Mouse (Mus musculus) neural tube, embryonic 10.5 days (tissue): ENCODE results near the gene Ggta1.
A peak's percentile ranks its signal among the peaks of the same experiment; 100 is the strongest.
"Not testable (repeated sequence)": the region's sequence is repeated elsewhere in the genome, so short reads cannot be mapped to it uniquely, and the experiment has no call there.

Experiments used
- DNase-seq: peaks from one replicate; pipeline ENCODE4 v3.0.0-alpha.2; 2017; ENCODE audit warnings: low spot score; ENCODE audit errors: extremely low spot score

Gene Ggta1

DNA sequence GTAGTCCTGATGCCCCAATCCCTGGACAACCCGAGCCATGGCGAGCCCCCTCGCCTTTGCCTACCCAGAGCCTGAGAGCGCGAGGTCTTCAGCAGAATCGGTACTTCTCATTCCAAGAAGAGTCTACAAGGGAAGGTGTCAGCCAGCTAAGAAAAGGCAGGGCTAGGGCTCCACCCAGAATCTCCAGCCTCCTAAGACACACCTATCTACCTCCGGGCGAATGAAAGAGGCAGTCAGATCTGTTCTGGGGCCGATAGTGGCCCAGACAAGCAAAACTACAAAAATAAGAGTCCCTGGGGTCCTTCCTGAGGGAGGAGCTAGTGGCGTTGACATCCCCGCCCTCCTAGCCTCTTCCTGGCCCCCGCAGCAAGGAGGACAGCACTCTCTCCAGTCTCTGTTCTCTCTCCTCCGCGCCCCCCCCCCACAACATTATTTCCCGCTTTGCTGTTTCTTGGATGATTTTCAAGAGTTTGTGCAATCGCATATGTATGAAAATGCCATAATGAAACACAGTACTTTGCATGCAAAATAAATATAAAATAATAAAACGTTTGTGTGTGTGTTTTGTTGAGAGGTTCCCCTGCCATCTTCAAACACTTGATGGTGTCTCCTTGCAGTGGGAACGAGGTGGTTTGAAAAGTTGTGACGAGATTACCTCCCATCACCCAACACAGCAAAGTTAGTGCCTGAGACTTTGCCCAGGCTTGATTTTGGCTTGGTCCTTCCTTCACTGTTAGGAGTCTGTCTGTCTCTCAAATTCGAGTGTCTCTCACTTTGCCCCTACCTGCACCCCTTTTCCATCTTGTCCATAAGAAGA, 1.7 kb downstream of the Ggta1 start:
- DNase-seq: peak; percentile 47

DNA sequence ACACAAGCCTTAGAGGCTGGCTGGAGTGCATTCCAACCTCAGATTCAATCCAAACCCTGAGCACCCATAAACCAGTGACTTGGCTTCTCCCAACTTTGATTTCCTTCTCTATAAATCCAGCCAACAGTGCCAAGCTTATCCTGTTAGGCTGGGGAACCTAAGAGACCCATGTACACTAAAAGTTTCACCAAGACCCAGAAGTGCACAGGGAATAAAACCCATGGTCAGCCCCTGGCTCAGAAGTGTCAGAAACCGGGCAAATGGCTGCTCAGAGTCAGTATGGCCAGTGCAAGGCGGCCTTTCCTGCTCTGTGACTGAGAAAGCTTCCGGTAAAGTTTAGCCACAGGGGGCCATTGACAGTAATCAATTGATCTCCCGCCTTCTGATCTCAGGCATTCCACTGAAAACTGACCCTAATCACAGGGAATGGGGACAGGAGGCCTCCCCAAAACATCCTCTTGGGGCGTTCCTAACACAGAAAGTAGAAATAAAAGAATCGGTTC, 2.6 kb downstream of the Ggta1 start:
- no peak for DNase-seq

DNA sequence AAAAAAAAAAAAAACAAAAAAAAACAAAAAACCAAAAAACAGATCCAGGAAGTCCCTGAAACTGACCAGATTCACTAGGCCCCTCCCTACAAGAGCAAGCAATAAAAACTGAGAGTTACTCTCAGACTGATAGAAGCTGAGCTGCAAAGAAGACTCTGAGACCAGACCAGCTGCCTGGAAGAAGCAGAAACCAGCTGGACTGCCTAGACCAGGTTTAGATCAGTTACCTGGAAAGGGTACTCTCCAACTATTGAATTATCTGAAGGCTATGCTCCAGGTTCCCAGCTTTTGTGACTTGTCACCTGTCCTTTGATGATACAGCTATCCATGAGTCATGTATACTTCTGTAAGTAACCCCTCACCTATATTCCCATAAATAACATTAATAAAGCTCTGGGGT, 3.7 kb downstream of the Ggta1 start:
- no peak for DNase-seq

DNA sequence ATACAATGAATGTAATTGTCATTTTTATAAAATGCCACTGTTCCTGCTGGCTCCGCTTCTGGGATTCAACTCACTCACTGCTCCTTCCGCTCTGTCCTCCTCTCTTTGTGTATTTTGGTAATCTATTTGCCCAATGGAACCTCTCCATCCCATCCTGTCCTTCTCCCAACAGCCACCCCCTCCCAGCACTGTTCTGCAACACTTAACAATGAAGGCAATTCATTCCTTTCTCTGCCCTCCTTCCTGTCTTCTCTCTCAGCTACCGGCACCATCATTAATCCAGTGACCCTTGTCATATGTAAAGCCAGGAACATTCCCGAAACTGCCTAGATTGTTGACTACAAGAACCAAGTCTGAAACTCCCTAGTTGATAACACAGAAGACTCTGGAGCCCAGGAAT, 4.6 kb downstream of the Ggta1 start:
- no peak for DNase-seq

DNA sequence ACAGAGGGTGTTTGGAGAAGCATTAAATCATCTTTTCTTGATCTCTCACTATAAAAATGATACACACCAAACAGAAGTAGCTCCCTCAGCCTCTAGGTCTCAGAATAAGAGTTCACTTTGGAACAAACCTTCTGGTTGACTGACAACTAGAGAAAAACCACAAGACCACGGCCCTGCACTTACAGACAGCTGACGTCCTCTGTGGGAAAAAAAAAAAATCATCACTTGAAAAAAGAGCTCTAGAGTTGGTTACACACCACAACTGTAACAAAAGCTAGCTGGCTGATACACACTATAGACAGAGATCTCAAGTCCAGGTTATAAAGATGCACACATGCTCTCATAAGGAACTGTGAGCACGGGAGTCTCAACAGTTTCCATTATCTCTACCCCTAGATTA, 9.3 kb downstream of the Ggta1 start:
- DNase-seq: no peak

DNA sequence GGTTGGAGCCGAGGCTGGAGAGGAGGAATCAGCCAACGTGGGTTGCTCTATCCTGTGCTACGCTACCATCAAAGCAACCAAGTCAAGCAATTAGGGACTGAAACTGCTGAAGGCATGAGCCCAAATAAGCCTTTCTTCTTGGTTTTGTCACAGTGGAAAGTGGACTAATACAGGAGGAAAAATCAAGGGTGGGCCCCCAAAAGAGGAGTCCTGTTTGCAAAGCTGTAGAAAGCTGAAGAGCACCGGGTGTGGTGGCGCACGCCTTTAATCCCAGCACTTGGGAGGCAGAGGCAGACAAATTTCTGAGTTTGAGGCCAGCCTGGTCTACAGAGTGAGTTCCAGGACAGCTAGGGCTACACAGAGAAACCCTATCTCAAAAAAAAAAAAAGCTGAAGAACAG, 10.3 kb downstream of the Ggta1 start:
- not testable (repeated sequence) for DNase-seq

DNA sequence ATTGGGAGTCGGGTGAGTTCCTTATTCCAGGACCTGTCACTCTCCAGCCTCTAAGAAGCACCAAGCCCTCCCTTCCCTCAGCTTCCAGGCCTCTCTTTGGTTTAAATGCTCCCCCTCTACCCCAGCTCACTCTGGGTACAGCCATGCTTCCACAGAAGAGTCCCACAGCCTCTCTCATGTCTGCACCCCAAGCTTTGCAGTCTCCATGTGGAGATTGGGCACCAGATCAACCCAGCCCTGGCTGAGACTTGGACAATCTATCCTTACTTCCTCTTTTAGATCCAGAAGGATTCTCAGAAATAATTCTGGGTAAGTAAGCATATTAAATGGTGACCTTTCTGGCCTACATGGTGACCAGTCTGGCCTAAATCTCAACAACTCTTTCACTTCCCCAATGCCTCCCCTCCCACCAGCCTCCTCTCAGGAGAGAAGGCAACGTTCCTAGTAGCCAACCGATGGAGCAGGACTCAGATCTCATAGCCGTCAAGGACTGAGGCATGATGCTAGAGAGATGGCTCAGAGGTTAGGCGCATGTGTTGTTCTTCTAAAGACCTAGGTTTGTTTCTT, 11.5 kb downstream of the Ggta1 start:
- DNase-seq: no peak

DNA sequence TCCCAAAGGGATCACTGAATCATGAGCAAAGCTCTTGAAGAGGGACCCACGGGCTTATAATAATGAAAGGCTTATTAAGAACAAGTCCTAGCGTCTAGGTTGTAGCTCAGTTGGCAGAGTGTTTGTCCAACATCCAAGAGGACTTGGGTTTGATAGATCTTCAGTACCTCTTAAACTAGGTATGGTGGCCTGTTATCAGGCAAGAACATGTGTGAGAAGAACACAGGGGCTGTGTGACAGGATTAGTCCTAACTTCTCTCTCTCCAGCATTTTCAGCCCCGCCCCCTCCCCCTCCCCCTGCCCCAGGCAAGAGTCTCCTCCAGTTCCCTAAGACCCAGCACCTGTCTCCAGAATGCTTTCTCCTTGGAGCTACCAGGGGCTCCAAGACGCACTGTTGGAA, 12.2 kb downstream of the Ggta1 start:
- DNase-seq: no peak

DNA sequence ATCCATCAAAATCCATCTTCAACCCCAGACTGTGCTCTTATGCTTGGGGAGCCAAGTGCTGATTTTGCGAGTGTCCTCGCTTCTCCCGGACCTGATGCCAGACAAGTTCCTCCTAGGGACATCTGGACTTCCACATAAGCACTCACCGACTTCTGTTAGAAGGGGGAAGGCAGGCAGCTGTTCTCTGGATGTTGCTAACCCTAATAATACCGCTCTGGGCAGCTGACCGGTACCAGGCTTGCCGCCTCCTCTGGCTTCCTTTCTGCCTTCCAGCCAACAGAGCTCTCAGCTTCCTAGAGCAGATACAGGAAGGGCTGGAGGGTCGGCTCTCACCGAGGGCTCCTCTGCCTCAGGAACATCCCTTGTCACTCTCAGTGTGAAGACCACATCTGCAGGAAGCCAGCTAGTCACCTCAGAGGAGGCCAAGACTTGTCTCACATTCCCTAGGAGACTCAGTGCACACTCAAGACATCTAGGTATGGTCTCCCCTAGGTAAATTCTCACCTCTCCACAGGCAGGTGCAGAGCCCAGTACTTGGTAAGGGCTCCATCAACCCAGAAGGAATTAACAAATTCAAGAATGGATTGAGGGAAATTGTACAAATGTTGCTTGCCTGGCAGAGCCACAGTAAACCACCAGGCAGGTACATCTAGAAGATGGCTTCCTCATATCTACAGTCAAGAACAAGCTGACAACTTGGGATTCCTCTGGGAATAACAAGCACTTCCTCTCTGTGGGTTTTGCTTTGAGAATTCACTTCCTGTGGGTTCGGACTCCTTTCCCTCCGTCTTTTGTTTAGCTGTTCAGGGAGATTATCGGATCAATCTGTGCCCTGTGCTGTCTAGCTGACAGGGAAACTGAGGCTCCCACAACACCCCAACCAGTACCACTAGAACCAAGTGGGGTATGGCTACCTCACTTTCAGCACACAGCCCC, 13.1 kb downstream of the Ggta1 start:
- no peak for DNase-seq

DNA sequence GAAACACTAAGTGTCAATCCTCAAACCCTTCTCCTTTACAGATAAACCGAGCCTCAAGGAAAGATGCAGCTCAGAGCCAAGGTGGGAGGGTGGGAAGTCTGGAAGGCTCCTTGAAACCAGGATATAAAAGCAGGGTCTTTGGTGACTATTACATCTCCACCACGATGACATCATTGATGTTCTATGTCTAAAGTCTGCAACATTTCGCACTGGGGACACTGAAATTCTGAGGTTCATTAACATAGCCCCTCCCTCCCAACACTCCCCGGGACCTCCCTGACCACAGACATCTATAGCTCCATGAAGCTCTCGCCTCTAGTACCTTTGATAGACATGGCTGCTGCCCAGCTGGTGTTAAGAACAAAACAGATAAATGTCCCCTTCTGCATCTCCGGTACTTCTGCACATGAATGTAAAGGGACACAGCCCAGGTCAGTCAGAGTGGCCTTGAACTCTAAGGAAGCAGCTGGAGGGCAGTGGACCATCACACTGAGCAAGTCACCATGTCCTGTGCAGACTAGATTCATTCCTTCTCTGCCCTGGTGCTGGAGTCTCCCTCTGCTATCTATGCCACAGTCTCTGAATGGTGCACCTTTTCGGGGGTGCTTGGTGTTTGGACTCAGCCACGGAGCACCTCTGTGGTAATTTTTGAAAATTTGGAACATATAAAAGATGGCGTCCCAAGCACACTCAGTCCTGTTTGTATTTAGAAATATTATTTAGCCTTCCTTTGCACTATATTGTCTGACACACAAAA, 13.9 kb downstream of the Ggta1 start:
- no peak for DNase-seq

DNA sequence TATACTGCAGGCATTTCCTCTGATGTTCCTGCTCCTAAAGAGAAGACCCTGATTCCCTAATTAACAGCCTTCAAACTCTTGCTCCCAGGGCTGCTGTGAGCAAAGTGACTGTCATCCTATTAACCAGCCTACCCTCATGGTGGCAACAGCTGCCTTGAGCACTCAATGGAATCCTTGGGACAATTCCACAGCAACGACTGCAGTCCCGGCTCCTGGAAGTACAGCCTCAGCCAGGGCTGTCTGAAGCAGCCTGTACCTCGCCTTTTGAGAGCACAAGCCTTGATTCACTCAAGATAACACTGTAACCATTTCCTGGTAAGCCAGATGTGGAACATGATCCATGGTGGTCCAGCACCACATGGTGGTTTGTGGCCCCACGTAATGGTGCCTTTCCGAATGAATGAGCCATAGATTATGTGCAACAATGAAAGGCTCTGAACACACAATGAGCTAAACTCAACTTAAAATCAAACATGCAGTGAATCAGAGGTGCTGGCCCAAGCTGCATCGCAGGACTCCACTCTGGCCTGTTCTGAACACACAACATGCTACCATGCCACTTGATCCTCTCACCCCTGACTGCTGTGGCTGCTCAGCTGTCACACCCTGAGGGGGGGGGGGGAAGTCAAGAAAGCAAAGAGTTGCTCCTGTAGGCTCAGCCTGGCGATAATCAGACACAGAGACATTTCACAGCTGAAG, 14.7 kb downstream of the Ggta1 start:
- DNase-seq: no peak

DNA sequence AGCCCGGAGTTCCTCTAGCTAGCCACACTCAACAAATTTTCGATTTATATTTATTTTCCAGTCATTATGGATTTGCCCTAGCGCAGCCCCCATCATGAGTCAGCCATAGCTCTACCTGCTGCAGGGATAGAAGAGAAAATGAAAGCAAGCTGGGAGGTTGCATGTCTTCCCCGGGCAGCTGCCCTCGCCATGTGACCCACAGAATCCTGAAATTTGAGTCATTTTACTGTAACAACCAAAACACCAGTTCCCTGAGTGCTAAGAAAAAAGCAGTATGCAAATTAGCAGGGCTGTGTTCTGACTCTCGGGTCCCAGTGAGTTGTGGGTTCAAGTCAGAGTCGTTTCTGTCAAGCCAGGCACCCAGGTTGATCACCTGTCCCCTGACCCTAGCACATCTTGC, 15.6 kb downstream of the Ggta1 start:
- no peak for DNase-seq

DNA sequence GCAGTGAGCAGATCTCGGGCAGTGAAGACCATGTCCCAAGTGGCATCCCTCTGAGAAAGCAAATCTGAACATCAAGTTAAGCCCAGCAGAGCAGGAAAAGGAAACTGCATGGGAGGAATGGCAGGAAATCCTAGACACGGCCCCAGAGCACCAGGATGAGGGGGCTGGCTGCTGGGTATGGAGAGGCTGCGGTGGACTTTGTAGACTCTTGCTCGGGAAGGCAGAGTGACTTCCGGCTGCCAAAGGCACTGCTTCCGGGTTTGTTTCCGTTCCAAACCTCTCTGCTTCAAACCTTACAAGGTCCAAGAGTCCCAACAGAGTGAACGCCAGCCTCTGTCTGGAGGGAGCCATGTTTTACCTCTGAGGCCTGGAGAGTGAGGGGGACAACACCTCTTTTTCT, 16.2 kb downstream of the Ggta1 start:
- DNase-seq: no peak

DNA sequence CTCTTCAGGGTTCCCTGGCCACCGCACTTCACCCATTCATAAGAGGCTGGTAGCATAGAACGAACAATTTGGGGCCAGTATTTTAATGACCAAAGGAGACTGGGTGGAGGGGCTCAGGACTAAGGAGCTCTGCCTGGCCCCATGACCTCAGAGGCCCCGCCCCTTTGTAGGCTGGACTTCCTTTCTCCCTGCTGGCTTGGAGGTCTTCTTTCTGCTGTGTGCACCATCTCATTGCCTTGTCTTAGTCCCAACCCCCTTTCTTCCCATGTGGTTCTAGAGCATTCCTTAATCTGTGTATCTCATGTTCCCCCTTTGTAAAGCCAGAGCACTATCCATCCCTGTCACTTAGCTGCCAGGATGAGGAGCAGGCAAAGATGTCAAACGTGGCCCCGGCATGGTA, 16.7 kb downstream of the Ggta1 start:
- DNase-seq: no peak

DNA sequence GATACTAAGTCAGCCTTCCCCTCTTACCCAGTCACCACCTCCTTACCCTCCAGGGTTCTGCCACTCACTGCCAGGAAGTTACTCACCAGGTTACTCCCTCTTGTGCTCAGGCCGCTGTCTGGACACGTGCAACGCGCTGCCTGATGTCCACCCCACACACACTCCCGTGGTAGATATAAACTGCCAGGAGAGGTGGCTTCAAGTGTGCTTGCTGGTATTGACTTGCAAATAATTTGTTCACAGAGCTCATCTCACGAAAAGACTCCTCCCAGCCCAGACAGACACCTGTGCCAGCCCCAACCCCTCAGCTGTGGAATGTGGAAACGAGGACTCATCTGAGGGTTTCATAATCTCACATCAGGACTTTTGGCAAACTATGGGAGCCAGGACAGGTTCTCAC, 17.4 kb downstream of the Ggta1 start:
- DNase-seq: no peak

DNA sequence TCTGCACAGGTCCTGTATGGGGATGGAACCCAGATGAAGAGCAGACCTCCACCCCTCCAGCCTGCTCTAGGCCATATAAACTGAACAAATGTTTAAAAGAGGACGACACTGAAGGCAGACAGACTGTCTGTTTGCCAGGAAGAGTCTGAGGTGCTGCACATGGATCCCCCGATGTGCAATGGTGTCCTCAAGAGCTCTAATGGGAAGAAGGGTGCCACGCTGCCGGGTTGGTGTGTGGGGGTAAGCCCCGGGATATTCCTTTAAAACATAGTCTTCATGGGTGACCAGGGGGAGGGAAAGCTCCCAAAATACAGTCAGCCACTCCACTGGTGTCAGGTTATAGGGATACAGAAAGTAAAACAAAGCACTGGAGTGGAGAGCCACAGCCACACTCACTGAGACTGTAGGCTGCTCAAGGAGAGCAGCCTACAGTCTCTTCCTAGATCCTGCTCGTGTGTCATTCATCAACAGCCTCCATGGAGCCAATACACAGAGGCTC, 18.2 kb downstream of the Ggta1 start:
- DNase-seq: no peak

DNA sequence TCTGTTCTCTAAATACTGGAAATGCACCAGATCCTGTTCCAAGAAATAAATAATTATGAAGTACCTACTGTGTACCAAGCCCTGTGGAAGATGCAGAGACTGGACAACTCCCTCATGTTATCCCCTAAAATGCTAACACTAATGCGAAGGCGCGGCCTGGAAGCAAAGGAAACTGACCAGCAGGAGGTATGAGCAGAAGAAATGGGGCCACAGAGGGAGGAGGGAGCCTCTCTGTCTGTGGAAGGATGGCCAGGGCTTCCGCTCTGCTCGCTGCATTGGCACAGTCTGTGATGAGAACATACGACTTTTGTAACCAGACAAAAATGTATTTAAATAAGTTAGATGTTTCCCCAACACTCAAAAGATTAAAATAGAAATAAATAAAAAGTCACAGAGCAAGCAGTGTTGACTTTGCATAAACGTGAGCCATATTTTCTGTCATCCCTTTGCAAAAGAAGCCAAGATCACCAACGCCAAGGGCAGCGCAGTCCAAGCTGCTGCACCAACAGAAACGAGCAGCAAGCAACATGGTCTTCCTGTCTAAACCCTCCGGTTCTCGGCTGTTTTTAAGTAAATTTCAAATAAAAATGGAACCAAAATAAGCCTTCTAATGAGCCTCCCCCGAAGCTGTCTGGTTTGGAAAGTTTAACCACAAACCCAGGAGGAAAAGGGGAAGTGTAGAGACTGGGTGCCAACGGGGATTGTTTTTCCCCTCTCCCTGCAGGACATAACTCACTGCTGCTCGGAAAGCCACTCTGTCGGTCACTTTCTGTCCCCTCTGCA, 18.9 kb downstream of the Ggta1 start:
- DNase-seq: no peak

DNA sequence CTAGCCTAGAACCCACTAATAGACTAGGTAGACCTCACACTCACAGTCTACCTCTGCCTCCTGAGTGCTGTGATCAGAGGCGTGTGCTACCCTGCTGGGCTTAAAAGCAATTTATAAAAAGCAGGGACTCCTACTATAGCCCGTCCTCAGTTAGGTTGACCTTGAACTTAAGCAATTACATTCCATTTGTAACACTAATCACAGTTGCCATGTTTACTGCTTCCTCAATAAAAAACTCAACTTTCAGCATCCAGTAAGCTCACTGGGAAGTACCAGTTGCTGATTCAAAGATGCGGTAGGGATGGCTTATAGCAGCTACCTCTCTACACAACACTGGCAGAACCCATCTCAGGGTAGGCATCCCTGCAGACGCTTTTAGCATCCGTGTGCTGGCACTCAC, 19.7 kb downstream of the Ggta1 start:
- no peak for DNase-seq

DNA sequence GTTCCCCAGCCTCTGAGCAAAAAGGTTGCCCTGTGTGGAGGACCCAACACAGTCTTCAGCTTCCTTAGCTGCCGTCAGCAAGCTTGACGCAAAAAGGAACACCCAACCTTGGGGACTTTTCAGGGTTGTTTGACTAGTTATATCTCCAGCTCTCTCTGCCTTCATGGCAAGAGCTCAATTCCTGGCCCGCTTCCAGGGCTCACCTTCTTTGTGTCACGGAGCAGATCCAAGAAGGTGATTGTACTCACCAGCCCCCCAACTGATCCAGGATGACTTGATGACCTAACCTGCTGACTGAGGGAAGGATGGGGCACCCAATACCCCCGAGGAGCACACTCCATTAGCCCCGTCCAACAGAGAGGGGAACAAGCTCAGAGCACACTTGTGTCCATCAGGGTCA, 21.0 kb downstream of the Ggta1 start:
- no peak for DNase-seq

DNA sequence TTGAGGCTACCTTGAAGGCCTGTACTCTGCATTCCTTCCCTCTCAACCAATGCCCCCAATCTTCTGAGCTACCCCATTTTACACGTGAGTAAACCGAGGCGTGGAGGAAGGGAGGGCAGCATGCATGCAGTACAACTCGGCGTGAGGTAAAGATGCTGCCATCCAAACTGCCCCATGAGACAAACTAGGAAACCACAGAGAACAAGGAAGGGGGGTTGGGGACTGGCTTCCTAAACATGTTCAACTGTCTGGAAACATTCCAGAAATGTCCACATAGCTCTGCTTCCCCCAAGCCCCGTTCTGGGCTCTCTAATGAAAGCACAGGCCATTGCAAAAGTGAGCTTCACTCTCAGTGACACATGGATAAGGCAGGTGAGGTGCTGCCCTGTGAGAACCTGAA, 21.6 kb downstream of the Ggta1 start:
- DNase-seq: no peak
